Mouse (Mus musculus): Measurements from ENCODE around the gene Mms22l. TPM values are rescaled to one million over a fixed set of nuclear protein-coding genes. Genes with fewer than 3 reads are reported as not detected.
A peak's percentile ranks its signal among the peaks of the same experiment; 100 is the strongest.
"Not testable (repeated sequence)": the region's sequence is repeated elsewhere in the genome, so short reads cannot be mapped to it uniquely, and the experiment has no call there.

Gene Mms22l
- 3.6 and 3.7 TPM in 2 replicates for polyA plus RNA-seq (2014; fragmentation: Nextera tagmentation; extraction: Ambion mirVana)

DNA sequence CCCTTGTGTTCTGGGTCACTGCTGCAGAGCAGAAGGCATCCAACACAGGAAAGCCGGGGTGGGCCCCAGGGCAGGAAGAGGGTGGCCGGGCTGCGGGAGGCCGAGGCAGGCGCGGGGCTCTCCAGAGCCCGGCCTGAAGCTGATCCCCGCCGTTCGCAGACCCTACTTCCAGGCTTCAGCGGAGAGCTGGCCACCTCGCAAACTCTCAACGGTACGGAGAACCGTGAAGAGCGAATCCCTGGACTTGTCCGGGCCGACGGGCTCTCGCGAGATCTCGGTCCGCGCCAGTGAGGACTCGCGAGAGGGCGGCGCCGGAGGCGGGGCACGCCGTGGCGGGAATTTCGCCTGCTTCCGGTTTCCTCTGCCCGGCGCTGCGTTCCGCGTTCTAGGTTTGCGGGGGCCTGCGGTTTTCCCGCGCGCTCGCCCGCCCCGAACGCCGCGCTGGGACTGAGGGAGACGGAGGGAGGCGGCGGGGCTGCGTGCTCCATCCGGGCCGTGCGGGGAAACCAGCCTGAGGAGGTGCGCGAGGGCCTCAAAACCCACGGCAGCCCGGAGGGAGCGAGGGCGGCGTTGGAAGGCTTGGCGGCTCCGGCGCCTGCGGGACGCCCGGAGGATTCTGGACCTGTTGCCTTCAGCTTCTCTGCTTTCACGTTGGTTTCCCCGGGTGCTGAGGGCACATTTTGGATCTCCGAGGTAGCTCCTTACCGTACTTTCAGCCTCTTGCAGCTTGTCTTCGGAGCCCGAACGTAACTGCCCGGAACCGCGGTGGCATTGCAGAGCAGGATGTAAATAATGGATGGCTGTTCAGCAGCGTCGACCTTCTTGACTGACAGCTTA lies at the start of gene Mms22l:
Gene Mms22l (plus strand): TSS at position 336 of the 837 bp plus-strand sequence.
- Histone ChIP-seq H3K27ac (ENCODE audit: low read depth, low read length) (peak within 1 kb of the TSS; percentile 91), H3K4me2 (ENCODE audit: low read depth, low read length) (peak within 1 kb of the TSS; percentile 57), H3K4me1 (ENCODE audit: control insufficient read depth, insufficient read depth, low read length) (no peaks in the 10 kb centered on the region), H3K9ac (replicated peaks; ENCODE audit: low read depth, low read length) (peak within 1 kb of the TSS; percentile 86), H3K36me3 (ENCODE audit: control insufficient read depth, insufficient read depth, low read length) (no peaks in the 10 kb centered on the region), H3K4me3 (ENCODE audit: low read depth, low read length) (peak within 1 kb of the TSS; percentile 88), H3K9me3 (ENCODE audit: control insufficient read depth, low read length) (no peaks in the 10 kb centered on the region), H3K27me3 (ENCODE audit: control insufficient read depth, insufficient read depth, low read length) (no peaks in the 10 kb centered on the region; the same call in 1 of the 2 replicates)
- peak; percentile 100 for ATAC-seq (ENCODE audit: low read depth)
- under 1% methylated on average over 77 of the region's 83 CpGs for WGBS

- H3K4me2 ChIP-seq (ENCODE audit: low read depth, low read length); ATAC-seq (ENCODE audit: low read depth); H3K9me3 ChIP-seq (ENCODE audit: control insufficient read depth, low read length); H3K27ac ChIP-seq (ENCODE audit: low read depth, low read length); H3K4me3 ChIP-seq (ENCODE audit: low read depth, low read length); H3K9ac ChIP-seq (replicated peaks; ENCODE audit: low read depth, low read length); H3K36me3 ChIP-seq (ENCODE audit: control insufficient read depth, insufficient read depth, low read length); H3K27me3 ChIP-seq (ENCODE audit: control insufficient read depth, insufficient read depth, low read length); H3K4me1 ChIP-seq (ENCODE audit: control insufficient read depth, insufficient read depth, low read length): not testable (repeated sequence)
- 97% methylated on average over 4 of the region's 4 CpGs for WGBS
Observed at GRCm38 (mm10) chr4:24484046-24484445, 12.2 kb upstream of the Mms22l start.

GRCm38 (mm10) chr4:24496953-24497319 lies 685 bp downstream of the Mms22l start:
- no peaks in the 10 kb centered on the region for H3K36me3 ChIP-seq (ENCODE audit: control insufficient read depth, insufficient read depth, low read length)
- 1% methylated on average over 7 of the region's 7 CpGs for WGBS
- no peaks in the 10 kb centered on the region; the same call in 1 of the 2 replicates for H3K27me3 ChIP-seq (ENCODE audit: control insufficient read depth, insufficient read depth, low read length)
- H3K4me1 ChIP-seq (ENCODE audit: control insufficient read depth, insufficient read depth, low read length): no peaks in the 10 kb centered on the region
- H3K9me3 ChIP-seq (ENCODE audit: control insufficient read depth, low read length): no peaks in the 10 kb centered on the region
- no peak for ATAC-seq (ENCODE audit: low read depth)
- H3K9ac ChIP-seq (replicated peaks; ENCODE audit: low read depth, low read length): peak overlapping the region; percentile 86; the same call in 1 of the 2 replicates
- peak overlapping the region; percentile 57 for H3K4me2 ChIP-seq (ENCODE audit: low read depth, low read length)
- peak overlapping the region; percentile 88 for H3K4me3 ChIP-seq (ENCODE audit: low read depth, low read length)
- no peak overlapping the region for H3K27ac ChIP-seq (ENCODE audit: low read depth, low read length)

GRCm38 (mm10) chr4:24509195-24509594 lies 12.9 kb downstream of the Mms22l start:
- WGBS: 93% methylated on average over 3 of the region's 3 CpGs
- no peaks in the 10 kb centered on the region for H3K27me3 ChIP-seq (ENCODE audit: control insufficient read depth, insufficient read depth, low read length)
- H3K4me3 ChIP-seq (ENCODE audit: low read depth, low read length): no peak overlapping the region
- H3K36me3 ChIP-seq (ENCODE audit: control insufficient read depth, insufficient read depth, low read length): no peaks in the 10 kb centered on the region
- no peak for ATAC-seq (ENCODE audit: low read depth)
- no peaks in the 10 kb centered on the region for H3K9me3 ChIP-seq (ENCODE audit: control insufficient read depth, low read length)
- H3K27ac ChIP-seq (ENCODE audit: low read depth, low read length): no peak overlapping the region
- H3K4me2 ChIP-seq (ENCODE audit: low read depth, low read length): no peak overlapping the region
- no peaks in the 10 kb centered on the region for H3K4me1 ChIP-seq (ENCODE audit: control insufficient read depth, insufficient read depth, low read length)
- H3K9ac ChIP-seq (replicated peaks; ENCODE audit: low read depth, low read length): no peak overlapping the region

GRCm38 (mm10) chr4:24536989-24537388 lies 40.7 kb downstream of the Mms22l start:
- Histone ChIP-seq H3K9me3 (ENCODE audit: control insufficient read depth, low read length) (no peaks in the 10 kb centered on the region), H3K27ac (ENCODE audit: low read depth, low read length) (no peak overlapping the region), H3K4me1 (ENCODE audit: control insufficient read depth, insufficient read depth, low read length) (no peaks in the 10 kb centered on the region), H3K4me2 (ENCODE audit: low read depth, low read length) (no peak overlapping the region), H3K9ac (replicated peaks; ENCODE audit: low read depth, low read length) (no peak overlapping the region), H3K4me3 (ENCODE audit: low read depth, low read length) (no peak overlapping the region), H3K36me3 (ENCODE audit: control insufficient read depth, insufficient read depth, low read length) (no peaks in the 10 kb centered on the region), H3K27me3 (ENCODE audit: control insufficient read depth, insufficient read depth, low read length) (no peaks in the 10 kb centered on the region)
- 82% methylated on average over 4 of the region's 4 CpGs for WGBS
- no peak for ATAC-seq (ENCODE audit: low read depth)

- WGBS: 84% methylated on average over 3 of the region's 3 CpGs
- no peak overlapping the region for H3K9ac ChIP-seq (replicated peaks; ENCODE audit: low read depth, low read length)
- no peaks in the 10 kb centered on the region for H3K36me3 ChIP-seq (ENCODE audit: control insufficient read depth, insufficient read depth, low read length)
- H3K4me1 ChIP-seq (ENCODE audit: control insufficient read depth, insufficient read depth, low read length): peaks cover 6% of the 10 kb centered on the region; the same call in 1 of the 2 replicates
- no peak for ATAC-seq (ENCODE audit: low read depth)
- H3K27me3 ChIP-seq (ENCODE audit: control insufficient read depth, insufficient read depth, low read length): no peaks in the 10 kb centered on the region
- no peak overlapping the region for H3K27ac ChIP-seq (ENCODE audit: low read depth, low read length)
- H3K9me3 ChIP-seq (ENCODE audit: control insufficient read depth, low read length): no peaks in the 10 kb centered on the region
- no peak overlapping the region for H3K4me2 ChIP-seq (ENCODE audit: low read depth, low read length)
- no peak overlapping the region for H3K4me3 ChIP-seq (ENCODE audit: low read depth, low read length)
Observed at GRCm38 (mm10) chr4:24543421-24543820, 47.2 kb downstream of the Mms22l start.

GRCm38 (mm10) chr4:24544677-24545151 lies 48.5 kb downstream of the Mms22l start:
- H3K9ac ChIP-seq (replicated peaks; ENCODE audit: low read depth, low read length): no peak overlapping the region
- H3K4me3 ChIP-seq (ENCODE audit: low read depth, low read length): no peak overlapping the region
- H3K36me3 ChIP-seq (ENCODE audit: control insufficient read depth, insufficient read depth, low read length): no peaks in the 10 kb centered on the region
- no peak overlapping the region for H3K27ac ChIP-seq (ENCODE audit: low read depth, low read length)
- H3K9me3 ChIP-seq (ENCODE audit: control insufficient read depth, low read length): no peaks in the 10 kb centered on the region
- H3K4me2 ChIP-seq (ENCODE audit: low read depth, low read length): peak overlapping the region; percentile 24; the same call in 1 of the 2 replicates
- H3K27me3 ChIP-seq (ENCODE audit: control insufficient read depth, insufficient read depth, low read length): no peaks in the 10 kb centered on the region
- peaks cover 6% of the 10 kb centered on the region; the same call in 1 of the 2 replicates for H3K4me1 ChIP-seq (ENCODE audit: control insufficient read depth, insufficient read depth, low read length)
- peak; percentile 98 for ATAC-seq (ENCODE audit: low read depth)
- 11% methylated on average over 5 of the region's 5 CpGs for WGBS

- no peak overlapping the region for H3K9ac ChIP-seq (replicated peaks; ENCODE audit: low read depth, low read length)
- no peaks in the 10 kb centered on the region for H3K36me3 ChIP-seq (ENCODE audit: control insufficient read depth, insufficient read depth, low read length)
- no peaks in the 10 kb centered on the region for H3K9me3 ChIP-seq (ENCODE audit: control insufficient read depth, low read length)
- no peaks in the 10 kb centered on the region for H3K27me3 ChIP-seq (ENCODE audit: control insufficient read depth, insufficient read depth, low read length)
- H3K4me1 ChIP-seq (ENCODE audit: control insufficient read depth, insufficient read depth, low read length): no peaks in the 10 kb centered on the region
- H3K27ac ChIP-seq (ENCODE audit: low read depth, low read length): no peak overlapping the region
- H3K4me2 ChIP-seq (ENCODE audit: low read depth, low read length): no peak overlapping the region
- no peak for ATAC-seq (ENCODE audit: low read depth)
- WGBS: 32% methylated on average over 6 of the region's 6 CpGs
- H3K4me3 ChIP-seq (ENCODE audit: low read depth, low read length): no peak overlapping the region
Observed at GRCm38 (mm10) chr4:24556116-24556820, 60.0 kb downstream of the Mms22l start.

DNA sequence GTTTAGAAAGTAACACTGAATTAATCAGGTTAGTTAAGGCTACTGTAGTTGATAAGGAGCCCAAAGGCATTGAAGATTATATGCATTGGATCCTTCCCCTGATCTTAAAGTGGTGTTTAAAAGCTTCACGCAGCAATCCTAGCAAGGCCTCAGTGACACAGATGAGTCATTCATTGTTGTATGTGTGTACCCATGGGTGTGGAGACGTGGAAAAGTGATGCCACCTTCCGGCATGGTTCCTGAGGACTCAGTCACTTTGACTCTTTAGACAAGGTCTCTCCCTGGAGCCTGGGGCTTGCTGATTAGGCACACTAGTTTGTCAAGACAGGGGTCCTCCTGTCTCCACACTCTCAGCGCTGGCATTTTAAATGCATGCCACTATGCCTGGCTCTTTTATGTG lies 60.9 kb downstream of the Mms22l start:
- ATAC-seq (ENCODE audit: low read depth): no peak
- no peaks in the 10 kb centered on the region for H3K9me3 ChIP-seq (ENCODE audit: control insufficient read depth, low read length)
- H3K4me2 ChIP-seq (ENCODE audit: low read depth, low read length): no peak overlapping the region
- no peak overlapping the region for H3K27ac ChIP-seq (ENCODE audit: low read depth, low read length)
- no peak overlapping the region for H3K4me3 ChIP-seq (ENCODE audit: low read depth, low read length)
- 76% methylated on average over 4 of the region's 4 CpGs for WGBS
- no peak overlapping the region for H3K9ac ChIP-seq (replicated peaks; ENCODE audit: low read depth, low read length)
- no peaks in the 10 kb centered on the region for H3K36me3 ChIP-seq (ENCODE audit: control insufficient read depth, insufficient read depth, low read length)
- H3K27me3 ChIP-seq (ENCODE audit: control insufficient read depth, insufficient read depth, low read length): no peaks in the 10 kb centered on the region
- no peaks in the 10 kb centered on the region for H3K4me1 ChIP-seq (ENCODE audit: control insufficient read depth, insufficient read depth, low read length)
